Mouse (Mus musculus) CH12.LX (cell line): ENCODE data around the gene Gm20517.

ENCODE experiments used
- CHD2 ChIP-seq: IDR thresholded peaks from 2 replicates; pipeline ENCODE4 v1.6.1; 2011; ENCODE audit warnings: low read length, improper control_type of control experiment
- CTCF ChIP-seq, 2 experiments: IDR thresholded peaks in 1 of 2; conservative IDR thresholded peaks in 1 of 2; 2 replicates each; pipeline ENCODE4 v1.5.1; 2011 to 2012; ENCODE audit warnings: low read depth in 2 of 2, low read length in 2 of 2, improper control_type of control experiment in 1 of 2, inconsistent platforms in 1 of 2, mild to moderate bottlenecking in 1 of 2, moderate library complexity in 1 of 2
- EP300 ChIP-seq: IDR thresholded peaks from 2 replicates; pipeline ENCODE4 v1.6.1; 2011; ENCODE audit warnings: low read length, improper control_type of control experiment
- ETS1 ChIP-seq: conservative IDR thresholded peaks from 2 replicates; pipeline ENCODE4 v1.6.1; 2012; ENCODE audit warnings: low read depth, mild to moderate bottlenecking, inconsistent platforms, low read length, improper control_type of control experiment, moderate library complexity
- HCFC1 ChIP-seq: IDR thresholded peaks from 2 replicates; pipeline ENCODE4 v1.6.1; 2012; ENCODE audit warnings: low read depth, mild to moderate bottlenecking, inconsistent platforms, low read length, improper control_type of control experiment
- JUND ChIP-seq: conservative IDR thresholded peaks from 2 replicates; pipeline ENCODE4 v1.6.1; 2011; ENCODE audit warnings: low read depth, low read length, improper control_type of control experiment
- MAFK ChIP-seq: IDR thresholded peaks from 2 replicates; pipeline ENCODE4 v1.6.1; 2011; ENCODE audit warnings: low read length, improper control_type of control experiment; ENCODE audit not compliant: insufficient replicate concordance
- MAX ChIP-seq: IDR thresholded peaks from 2 replicates; pipeline ENCODE4 v1.6.1; 2011; ENCODE audit warnings: low read length, improper control_type of control experiment
- MAZ ChIP-seq: IDR thresholded peaks from 2 replicates; pipeline ENCODE4 v1.6.1; 2012; ENCODE audit warnings: low read depth, mild to moderate bottlenecking, inconsistent platforms, low read length, improper control_type of control experiment, moderate library complexity
- POLR2A ChIP-seq: IDR thresholded peaks from 2 replicates; pipeline ENCODE4 v1.6.1; 2011; ENCODE audit warnings: low read depth, mild to moderate bottlenecking, improper control_type of control experiment, low read length
- TCF12 ChIP-seq: IDR thresholded peaks from 2 replicates; pipeline ENCODE4 v1.6.1; 2014; ENCODE audit warnings: low read depth, mild to moderate bottlenecking, inconsistent platforms, low read length, improper control_type of control experiment
- USF1 ChIP-seq: IDR thresholded peaks from 2 replicates; pipeline ENCODE4 v1.6.1; 2014; ENCODE audit warnings: low read depth, mild to moderate bottlenecking, inconsistent platforms, low read length, improper control_type of control experiment
- USF2 ChIP-seq: conservative IDR thresholded peaks from 2 replicates; pipeline ENCODE4 v1.6.1; 2011; ENCODE audit warnings: low read depth, low read length, improper control_type of control experiment
- ZNF384 ChIP-seq: IDR thresholded peaks from 2 replicates; pipeline ENCODE4 v1.6.1; 2012; ENCODE audit warnings: low read depth, low read length, improper control_type of control experiment, inconsistent platforms

GRCm38 (mm10) chr17:47642992-47643391, 31.6 kb downstream of the Gm20517 start:
- TF ChIP-seq CTCF (conservative IDR thresholded peaks at IDR 0.05 in 1 of 2, IDR thresholded peaks at IDR 0.05 in 1 of 2; ENCODE audit: low read depth in 2 of 2, low read length in 2 of 2) (peak in 1 of 2 experiments; percentile 55; a peak in 2 of 4 replicates), ZNF384 (no peak), MAZ (no peak), EP300 (no peak), MAFK (no peak), CHD2 (no peak), TCF12 (no peak), USF2 (no peak), USF1 (no peak), HCFC1 (no peak), MAX (no peak), ETS1 (no peak), JUND (no peak), POLR2A (no peak)
